Mouse (Mus musculus) intestine, embryonic 15.5 days (tissue): Measurements from ENCODE around the gene Gm45785. TPM values are rescaled to one million over a fixed set of nuclear protein-coding genes. Genes with fewer than 3 reads are reported as not detected.

ENCODE experiments used
- ATAC-seq: fragments of 200-750 bp; cut with Nextera tagmentation; 2 replicates; pipeline ENCODE4 v1.8.0; 2017; ENCODE audit warnings: moderate TSS enrichment, moderate library complexity
- H3K27ac ChIP-seq: fragments of 300-500 bp; sonication (generic); 2 replicates; pipeline ENCODE4 v1.5.1; 2015; ENCODE audit warnings: mild to moderate bottlenecking, inconsistent platforms
- H3K27me3 ChIP-seq: fragments of 300-500 bp; sonication (generic); replicated peaks from 2 replicates; pipeline ENCODE4 v1.6.1; 2015; ENCODE audit warnings: inconsistent platforms
- H3K36me3 ChIP-seq: fragments of 300-500 bp; sonication (generic); 2 replicates; pipeline ENCODE4 v1.6.1; 2015; ENCODE audit warnings: inconsistent platforms
- H3K4me1 ChIP-seq: fragments of 300-500 bp; sonication (generic); replicated peaks from 2 replicates; pipeline ENCODE4 v1.6.1; 2015; ENCODE audit warnings: inconsistent platforms
- H3K4me2 ChIP-seq: fragments of 300-500 bp; sonication (generic); replicated peaks from 2 replicates; pipeline ENCODE4 v1.6.1; 2015; ENCODE audit warnings: mild to moderate bottlenecking, inconsistent platforms
- H3K4me3 ChIP-seq: fragments of 300-500 bp; sonication (generic); replicated peaks from 2 replicates; pipeline ENCODE4 v1.5.1; 2015; ENCODE audit warnings: inconsistent platforms
- H3K9ac ChIP-seq: fragments of 300-500 bp; sonication (generic); 2 replicates; pipeline ENCODE4 v1.6.1; 2015; ENCODE audit warnings: inconsistent platforms
- H3K9me3 ChIP-seq: fragments of 300-500 bp; sonication (generic); 2 replicates; pipeline ENCODE4 v1.6.1; 2016; ENCODE audit warnings: inconsistent platforms
- WGBS: fragments of 180-500 bp; shearing (Covaris S2); methylation state at CpG from one replicate; pipeline ENCODE4 v1.1.7; 2015; 5-methylcytosine and 5-hydroxymethylcytosine counted together
- polyA plus RNA-seq: library from polyadenylated mRNA; unstranded; fragments of >200 nt; fragmentation: Nextera tagmentation; extraction: Ambion mirVana; gene quantifications from 2 replicates; pipeline ENCODE4 v1.2.1, GENCODE M21; 2015

Gm45785 gene
- polyA plus RNA-seq, 1 experiment from 2014 or later: not detected

- H3K9me3 ChIP-seq: no peaks in the 10 kb centered on the region
- H3K9ac ChIP-seq: peak within 1 kb of the TSS; percentile 85
- H3K4me1 ChIP-seq: peaks cover 20% of the 10 kb centered on the region
- H3K36me3 ChIP-seq: peaks cover 36% of the 10 kb centered on the region
- H3K27me3 ChIP-seq: no peaks in the 10 kb centered on the region
- WGBS: 0% methylated on average over 50 of the region's 50 CpGs
- peak; percentile 88 for ATAC-seq
- peak within 1 kb of the TSS; percentile 98 for H3K4me2 ChIP-seq
- peak within 1 kb of the TSS; percentile 57 for H3K4me3 ChIP-seq
- H3K27ac ChIP-seq: peak within 1 kb of the TSS; percentile 95
Measured at GRCm38 (mm10) chr7:140856785-140857549, 836 bp upstream of the Gm45785 start, which contains the start of gene Ric8a. TSS of gene Ric8a (plus strand) at chr7:140856957.

- no peak overlapping the region for H3K27ac ChIP-seq
- no peaks in the 10 kb centered on the region for H3K27me3 ChIP-seq
- peak overlapping the region; percentile 85 for H3K9ac ChIP-seq
- peaks cover 20% of the 10 kb centered on the region for H3K4me1 ChIP-seq
- no peaks in the 10 kb centered on the region for H3K9me3 ChIP-seq
- H3K4me2 ChIP-seq: peak overlapping the region; percentile 98
- H3K36me3 ChIP-seq: peaks cover 26% of the 10 kb centered on the region
- WGBS: 74% methylated on average over 9 of the region's 9 CpGs
- no peak for ATAC-seq
- peak overlapping the region; percentile 57 for H3K4me3 ChIP-seq
Measured at GRCm38 (mm10) chr7:140855181-140855580, 950 bp downstream of the Gm45785 start.

GRCm38 (mm10) chr7:140854483-140854882 lies 1.6 kb downstream of the Gm45785 start:
- H3K4me3 ChIP-seq: no peak overlapping the region
- H3K27me3 ChIP-seq: no peaks in the 10 kb centered on the region
- no peak overlapping the region for H3K27ac ChIP-seq
- WGBS: 94% methylated on average over 18 of the region's 18 CpGs
- H3K36me3 ChIP-seq: peaks cover 24% of the 10 kb centered on the region
- H3K4me1 ChIP-seq: peaks cover 20% of the 10 kb centered on the region
- peak overlapping the region; percentile 98; the same call in 1 of the 2 replicates for H3K4me2 ChIP-seq
- H3K9ac ChIP-seq: no peak overlapping the region
- ATAC-seq: no peak
- H3K9me3 ChIP-seq: no peaks in the 10 kb centered on the region

- Histone ChIP-seq H3K9me3 (no peaks in the 10 kb centered on the region), H3K4me1 (peaks cover 13% of the 10 kb centered on the region), H3K27me3 (no peaks in the 10 kb centered on the region), H3K36me3 (peaks cover 24% of the 10 kb centered on the region), H3K4me2 (no peak overlapping the region), H3K9ac (no peak overlapping the region), H3K27ac (no peak overlapping the region), H3K4me3 (no peak overlapping the region)
- ATAC-seq: no peak
- WGBS: 80% methylated on average over 9 of the region's 9 CpGs
Measured at GRCm38 (mm10) chr7:140853386-140853785, 2.7 kb downstream of the Gm45785 start.

GRCm38 (mm10) chr7:140851916-140852315 lies 4.2 kb downstream of the Gm45785 start:
- H3K4me3 ChIP-seq: no peak overlapping the region
- no peak overlapping the region for H3K27ac ChIP-seq
- H3K9me3 ChIP-seq: no peaks in the 10 kb centered on the region
- no peak overlapping the region for H3K4me2 ChIP-seq
- H3K9ac ChIP-seq: no peak overlapping the region
- peaks cover 7% of the 10 kb centered on the region for H3K4me1 ChIP-seq
- H3K36me3 ChIP-seq: peaks cover 24% of the 10 kb centered on the region
- H3K27me3 ChIP-seq: no peaks in the 10 kb centered on the region
- ATAC-seq: no peak
- WGBS: 92% methylated on average over 4 of the region's 4 CpGs

- Histone ChIP-seq H3K27ac (no peak overlapping the region), H3K9ac (no peak overlapping the region), H3K36me3 (peaks cover 18% of the 10 kb centered on the region), H3K27me3 (peaks cover 2% of the 10 kb centered on the region; the same call in 1 of the 2 replicates), H3K4me3 (no peak overlapping the region), H3K4me1 (0 out of 2 replicates have a peak, but pooled peaks cover 2% of the 10 kb centered on the region), H3K4me2 (no peak overlapping the region), H3K9me3 (no peaks in the 10 kb centered on the region)
- ATAC-seq: no peak
- 90% methylated on average over 10 of the region's 10 CpGs for WGBS
Measured at GRCm38 (mm10) chr7:140848591-140848990, 7.5 kb downstream of the Gm45785 start.

- H3K4me2 ChIP-seq: no peak within 1 kb of the TSS
- no peaks in the 10 kb centered on the region for H3K9me3 ChIP-seq
- no peak within 1 kb of the TSS for H3K9ac ChIP-seq
- no peak within 1 kb of the TSS for H3K27ac ChIP-seq
- H3K4me3 ChIP-seq: no peak within 1 kb of the TSS
- peaks cover 6% of the 10 kb centered on the region; the same call in 1 of the 2 replicates for H3K27me3 ChIP-seq
- 58% methylated on average over 11 of the region's 11 CpGs for WGBS
- H3K36me3 ChIP-seq: peaks cover 14% of the 10 kb centered on the region
- ATAC-seq: no peak
- H3K4me1 ChIP-seq: 0 out of 2 replicates have a peak, but pooled peaks cover 2% of the 10 kb centered on the region
Measured at GRCm38 (mm10) chr7:140847755-140848580, 8.2 kb downstream of the Gm45785 start, which contains the start of gene Odf3. TSS of gene Odf3 (plus strand) at chr7:140847805.

- H3K4me1 ChIP-seq: 0 out of 2 replicates have a peak, but pooled peaks cover 2% of the 10 kb centered on the region
- H3K9ac ChIP-seq: no peak overlapping the region
- 75% methylated on average over 10 of the region's 10 CpGs for WGBS
- peaks cover 3% of the 10 kb centered on the region; the same call in 1 of the 2 replicates for H3K36me3 ChIP-seq
- no peak overlapping the region for H3K4me2 ChIP-seq
- H3K9me3 ChIP-seq: no peaks in the 10 kb centered on the region
- ATAC-seq: no peak
- H3K27ac ChIP-seq: no peak overlapping the region
- H3K27me3 ChIP-seq: peaks cover 9% of the 10 kb centered on the region; the same call in 1 of the 2 replicates
- H3K4me3 ChIP-seq: no peak overlapping the region
Measured at GRCm38 (mm10) chr7:140846676-140847075, 9.5 kb downstream of the Gm45785 start.

- Histone ChIP-seq H3K4me1 (0 out of 2 replicates have a peak, but pooled peaks cover 2% of the 10 kb centered on the region), H3K36me3 (no peaks in the 10 kb centered on the region), H3K4me3 (no peak overlapping the region), H3K27ac (no peak overlapping the region), H3K27me3 (peaks cover 9% of the 10 kb centered on the region; the same call in 1 of the 2 replicates), H3K9ac (no peak overlapping the region), H3K4me2 (no peak overlapping the region), H3K9me3 (no peaks in the 10 kb centered on the region)
- 56% methylated on average over 4 of the region's 4 CpGs for WGBS
- no peak for ATAC-seq
Measured at GRCm38 (mm10) chr7:140845683-140846082, 10.4 kb downstream of the Gm45785 start.

- no peak within 1 kb of the TSS for H3K27ac ChIP-seq
- H3K9ac ChIP-seq: no peak within 1 kb of the TSS
- no peaks in the 10 kb centered on the region for H3K9me3 ChIP-seq
- H3K27me3 ChIP-seq: peaks cover 9% of the 10 kb centered on the region; the same call in 1 of the 2 replicates
- H3K4me2 ChIP-seq: no peak within 1 kb of the TSS
- ATAC-seq: peak; percentile 67
- no peaks in the 10 kb centered on the region for H3K36me3 ChIP-seq
- H3K4me3 ChIP-seq: no peak within 1 kb of the TSS
- WGBS: 24% methylated on average over 14 of the region's 14 CpGs
- H3K4me1 ChIP-seq: 0 out of 2 replicates have a peak, but pooled peaks cover 2% of the 10 kb centered on the region
Measured at GRCm38 (mm10) chr7:140844905-140845665, 11.0 kb downstream of the Gm45785 start, which contains the start of gene Scgb1c1. TSS of gene Scgb1c1 (plus strand) at chr7:140845547.

- Histone ChIP-seq H3K4me3 (no peak overlapping the region), H3K9me3 (no peaks in the 10 kb centered on the region), H3K9ac (no peak overlapping the region), H3K27me3 (peaks cover 9% of the 10 kb centered on the region; the same call in 1 of the 2 replicates), H3K36me3 (no peaks in the 10 kb centered on the region), H3K4me2 (no peak overlapping the region), H3K4me1 (0 out of 2 replicates have a peak, but pooled peaks cover 2% of the 10 kb centered on the region), H3K27ac (no peak overlapping the region)
- ATAC-seq: no peak
- WGBS: 70% methylated on average over 7 of the region's 7 CpGs
Measured at GRCm38 (mm10) chr7:140843806-140844205, 12.3 kb downstream of the Gm45785 start.
